Mouse (Mus musculus): ENCODE measurements around the gene Epha2.
A peak's percentile ranks its signal among the peaks of the same experiment; 100 is the strongest.

DNA sequence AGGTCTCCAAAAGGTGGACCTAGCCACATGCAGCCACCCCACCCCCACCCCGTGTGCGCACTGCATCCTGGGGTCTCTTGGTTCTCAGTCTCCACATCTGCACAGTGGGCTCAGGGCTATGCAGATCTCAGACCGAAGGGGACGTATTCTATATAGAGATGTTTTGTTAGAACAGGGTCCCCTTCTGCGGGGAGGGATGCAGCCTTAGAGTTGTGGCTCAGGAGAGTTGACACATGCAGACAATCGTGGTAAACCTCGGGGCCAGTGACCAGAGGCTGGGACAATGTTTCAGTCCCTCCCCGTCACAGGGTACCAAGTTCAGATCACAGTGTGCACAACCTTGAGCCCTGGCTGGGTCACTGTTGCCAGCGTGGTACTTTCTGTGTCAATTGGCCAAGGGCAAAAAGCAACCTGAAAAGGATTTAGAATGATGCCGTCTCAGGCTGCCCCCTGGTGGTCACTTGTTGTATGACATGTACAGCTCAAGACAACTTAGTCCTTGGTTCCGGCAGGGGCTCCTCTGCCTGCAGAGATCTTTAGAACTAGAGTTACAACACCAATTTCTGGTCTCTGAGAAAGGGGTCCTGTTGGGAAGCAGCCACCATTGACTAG, 62.0 kb downstream of the Epha2 start:
- TF ChIP-seq CTCF (IDR thresholded peaks at IDR 0.05; ENCODE audit: low read depth): peak; percentile 90
- TF ChIP-seq EP300 (IDR thresholded peaks at IDR 0.05; ENCODE audit: low read depth): no peak

Measured in liver, embryonic 14.5 days (tissue).